Mouse (Mus musculus): ENCODE measurements around the gene D17Wsu92e. TPM values are rescaled to one million over a fixed set of nuclear protein-coding genes. Genes with fewer than 3 reads are reported as not detected.
A peak's percentile ranks its signal among the peaks of the same experiment; 100 is the strongest.

D17Wsu92e gene
- total RNA-seq, 2 experiments from 2014 or later = 104 to 107 TPM

- DNase-seq = peak; percentile 39
Observed at GRCm38 (mm10) chr17:27821407-27822338, 1.2 kb upstream of the D17Wsu92e start.

GRCm38 (mm10) chr17:27819971-27820567, 379 bp downstream of the D17Wsu92e start:
- DNase-seq = peak; percentile 71

- DNase-seq = peak; percentile 36
Observed at GRCm38 (mm10) chr17:27819521-27819970, 902 bp downstream of the D17Wsu92e start.

- no peak for DNase-seq
Observed at GRCm38 (mm10) chr17:27819011-27819410, 1.4 kb downstream of the D17Wsu92e start.

- no peak for DNase-seq
Observed at GRCm38 (mm10) chr17:27814606-27815005, 5.8 kb downstream of the D17Wsu92e start.

- DNase-seq = no peak
Observed at GRCm38 (mm10) chr17:27811980-27812379, 8.5 kb downstream of the D17Wsu92e start.

GRCm38 (mm10) chr17:27810569-27811331, 9.7 kb downstream of the D17Wsu92e start:
- DNase-seq = no peak

- DNase-seq = no peak
Observed at GRCm38 (mm10) chr17:27807542-27808078, 12.8 kb downstream of the D17Wsu92e start.

- DNase-seq = no peak
Observed at GRCm38 (mm10) chr17:27804803-27805770, 15.4 kb downstream of the D17Wsu92e start.

GRCm38 (mm10) chr17:27804156-27804690, 16.2 kb downstream of the D17Wsu92e start:
- no peak for DNase-seq

- DNase-seq = no peak
Observed at GRCm38 (mm10) chr17:27803752-27804151, 16.7 kb downstream of the D17Wsu92e start.

GRCm38 (mm10) chr17:27800710-27801648, 19.5 kb downstream of the D17Wsu92e start:
- no peak for DNase-seq

GRCm38 (mm10) chr17:27799771-27800584, 20.5 kb downstream of the D17Wsu92e start:
- no peak for DNase-seq

- DNase-seq = peak; percentile 62
Observed at GRCm38 (mm10) chr17:27797341-27797872, 23.0 kb downstream of the D17Wsu92e start.

- DNase-seq = peak; percentile 74
Observed at GRCm38 (mm10) chr17:27796780-27797179, 23.7 kb downstream of the D17Wsu92e start.

- DNase-seq = peak; percentile 56
Observed at GRCm38 (mm10) chr17:27793144-27793543, 27.3 kb downstream of the D17Wsu92e start.

- DNase-seq = no peak
Observed at GRCm38 (mm10) chr17:27792516-27792915, 27.9 kb downstream of the D17Wsu92e start.

GRCm38 (mm10) chr17:27791556-27791955, 28.9 kb downstream of the D17Wsu92e start:
- DNase-seq = no peak

GRCm38 (mm10) chr17:27790976-27791375, 29.5 kb downstream of the D17Wsu92e start:
- no peak for DNase-seq

Data from heart, postnatal 4 days (tissue).